Mouse (Mus musculus): ENCODE results near the gene Zfp213. TPM values are rescaled to one million over a fixed set of nuclear protein-coding genes. Genes with fewer than 3 reads are reported as not detected.

Zfp213 gene
- polyA plus RNA-seq, 1 experiment from 2014 or later, result 8.6 TPM

DNA sequence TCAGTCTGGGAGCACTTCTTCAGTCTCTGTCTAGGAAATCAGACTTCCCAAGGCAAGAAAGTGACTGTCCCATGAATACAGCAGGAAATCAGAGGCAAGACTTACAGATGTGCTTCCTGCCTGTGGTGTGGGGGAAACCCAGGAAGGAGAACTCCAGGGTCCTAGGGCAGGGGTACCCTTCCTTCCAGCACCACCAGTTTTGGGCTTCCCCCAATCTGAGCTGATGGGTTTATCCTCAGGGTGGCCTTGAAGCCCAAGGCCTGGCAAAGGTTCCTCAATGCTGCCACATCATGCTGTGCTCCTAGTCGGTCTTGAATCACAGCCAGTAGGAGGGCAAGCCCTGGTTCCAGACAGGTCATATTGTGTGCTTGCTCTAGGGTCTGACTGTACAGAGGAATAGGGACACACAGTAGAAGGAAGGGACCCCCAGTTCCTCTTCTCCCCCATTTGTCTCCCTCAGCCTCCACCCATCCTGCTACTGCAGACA, 10.4 kb downstream of the Zfp213 start:
- TF ChIP-seq CTCF (IDR thresholded peaks at IDR 0.05), result no peak
- in situ Hi-C loops (cut with MboI; ENCODE audit: low pct_unique_long_range_greater_than_20kb), result loop anchor here (10.0 to 25.0 kb wide), 3 partner anchors 689 to 1841 kb away; partner anchors contain the start of genes Zfp760, Zfp942, Zfp943 and Zfp945
- no peaks in the 10 kb centered on the region for H3K27me3 ChIP-seq
- ATAC-seq (no peak), DNase-seq (ENCODE audit: low read depth, low spot score) (no peak)
- POLR2A ChIA-PET, result interaction anchor here (3.5 kb wide), 1 partner anchor 9 kb away, joined by 18 read pairs; the partner anchor contains the start of gene Zfp213
- CTCF ChIA-PET, result interaction anchor here (1.4 kb wide), 1 partner anchor 8 kb away, joined by 6 read pairs; no protein-coding TSS in a partner anchor

DNA sequence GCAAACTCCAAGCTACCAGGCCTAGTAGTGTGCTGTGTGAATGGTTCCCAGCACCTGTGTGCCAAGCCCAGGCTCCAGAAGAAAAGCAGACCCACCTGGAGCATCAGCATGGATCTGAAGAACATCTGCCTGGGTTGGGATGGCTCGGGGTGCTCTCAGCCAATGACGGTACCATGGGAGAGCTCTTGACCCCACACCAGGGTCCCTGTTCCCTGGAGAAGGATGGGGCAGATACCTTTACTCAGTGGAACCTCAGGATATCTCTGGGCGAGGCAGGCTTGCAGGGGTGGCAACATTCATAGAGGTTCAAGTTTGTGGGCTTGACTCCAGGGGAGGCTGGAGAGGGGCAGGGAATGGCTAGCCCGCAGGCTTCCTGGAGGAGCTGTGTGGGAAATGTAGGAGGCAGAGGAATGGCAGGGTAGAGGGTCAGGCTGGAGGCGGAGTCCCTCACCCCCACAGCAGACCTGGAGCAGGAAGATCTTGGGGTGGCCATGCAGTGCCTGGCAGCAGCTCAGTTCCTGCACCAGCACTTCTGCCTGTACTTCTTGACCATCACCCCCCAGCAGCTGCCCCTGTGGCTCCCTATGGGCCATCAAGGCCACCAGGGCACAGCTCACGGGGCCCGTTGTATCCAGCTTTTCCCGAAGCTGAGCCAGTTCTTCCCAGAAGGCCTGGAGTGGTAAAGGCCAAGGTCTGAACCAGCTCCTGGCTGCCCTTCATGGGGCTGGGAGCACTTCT, 11.0 kb downstream of the Zfp213 start:
- no peak for TF ChIP-seq CTCF (IDR thresholded peaks at IDR 0.05)
- ChIA-PET POLR2A (interaction anchor here (3.5 kb wide), 1 partner anchor 10 kb away, joined by 18 read pairs; the partner anchor contains the start of gene Zfp213), CTCF (interaction anchor here (1.0 to 1.4 kb wide), 2 partner anchors 9 to 147 kb away, joined by 3 to 6 read pairs; no protein-coding TSS in a partner anchor)
- no peaks in the 10 kb centered on the region for H3K27me3 ChIP-seq
- in situ Hi-C loops (cut with MboI; ENCODE audit: low pct_unique_long_range_greater_than_20kb), result loop anchor here (10.0 to 25.0 kb wide), 3 partner anchors 688 to 1841 kb away; partner anchors contain the start of genes Zfp760, Zfp942, Zfp943 and Zfp945
- no peak for DNase-seq (ENCODE audit: low read depth, low spot score)
- no peak for ATAC-seq

DNA sequence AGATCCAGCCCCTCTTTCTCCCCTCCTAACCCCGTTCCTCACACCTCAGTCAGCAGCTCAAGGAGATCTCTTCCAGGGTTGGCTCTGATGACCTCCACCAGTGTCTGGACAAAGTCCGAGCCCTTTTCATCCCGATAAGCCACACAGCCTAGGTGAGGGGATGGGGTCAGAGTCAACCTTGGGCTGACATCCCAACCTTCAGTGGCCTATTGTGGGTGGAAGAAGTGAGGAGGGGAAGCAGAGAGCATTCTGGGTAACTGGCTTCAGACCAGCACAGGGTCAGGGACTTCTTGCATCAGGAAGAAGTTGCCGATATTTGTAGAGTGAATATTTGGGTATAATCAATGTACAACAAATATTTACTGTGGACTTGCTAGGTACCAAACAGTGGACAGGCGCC, 12.1 kb downstream of the Zfp213 start:
- no peak for TF ChIP-seq CTCF (IDR thresholded peaks at IDR 0.05)
- in situ Hi-C loops (cut with MboI; ENCODE audit: low pct_unique_long_range_greater_than_20kb), result loop anchor here (10.0 to 25.0 kb wide), 3 partner anchors 687 to 1840 kb away; partner anchors contain the start of genes Zfp760, Zfp942, Zfp943 and Zfp945
- POLR2A ChIA-PET, result interaction anchor here (3.5 kb wide), 1 partner anchor 11 kb away, joined by 18 read pairs; the partner anchor contains the start of gene Zfp213
- DNase-seq (ENCODE audit: low read depth, low spot score), result no peak
- CTCF ChIA-PET, result interaction anchor here (1.0 to 1.4 kb wide), 2 partner anchors 10 to 148 kb away, joined by 3 to 6 read pairs; no protein-coding TSS in a partner anchor
- no peak for ATAC-seq
- H3K27me3 ChIP-seq, result no peaks in the 10 kb centered on the region

DNA sequence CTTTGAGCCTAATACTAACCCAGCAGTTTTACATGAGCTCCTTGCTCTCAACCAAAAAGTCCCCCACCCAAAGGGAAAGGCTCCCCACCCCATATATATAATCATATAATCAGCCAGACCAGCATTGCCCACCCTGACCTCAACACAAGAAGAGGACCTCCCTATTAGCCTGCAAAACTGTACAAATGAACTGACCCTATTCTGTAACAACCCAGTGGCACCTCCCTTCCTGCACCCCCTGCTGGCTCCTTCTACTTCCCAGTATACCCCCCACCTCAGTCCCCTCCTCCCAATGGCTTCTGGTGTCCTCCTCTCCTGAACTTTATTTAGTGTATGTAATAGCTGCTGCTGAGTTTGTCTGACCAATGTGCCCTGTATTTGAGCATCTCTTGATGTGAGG, 12.6 kb downstream of the Zfp213 start:
- in situ Hi-C loops (cut with MboI; ENCODE audit: low pct_unique_long_range_greater_than_20kb), result loop anchor here (10.0 to 25.0 kb wide), 3 partner anchors 687 to 1839 kb away; partner anchors contain the start of genes Zfp760, Zfp942, Zfp943 and Zfp945
- no peak for ATAC-seq
- no peaks in the 10 kb centered on the region for H3K27me3 ChIP-seq
- CTCF ChIA-PET, result interaction anchor here (2.2 kb wide), 2 partner anchors 9 to 12 kb away, joined by 6 to 14 read pairs; partner anchors contain the start of gene Zfp213
- DNase-seq (ENCODE audit: low read depth, low spot score), result no peak
- no peak for TF ChIP-seq CTCF (IDR thresholded peaks at IDR 0.05)
- POLR2A ChIA-PET, result interaction anchor here (1.0 to 3.5 kb wide), 2 partner anchors 8 to 12 kb away, joined by 3 to 18 read pairs; partner anchors contain the start of gene Zfp213

DNA sequence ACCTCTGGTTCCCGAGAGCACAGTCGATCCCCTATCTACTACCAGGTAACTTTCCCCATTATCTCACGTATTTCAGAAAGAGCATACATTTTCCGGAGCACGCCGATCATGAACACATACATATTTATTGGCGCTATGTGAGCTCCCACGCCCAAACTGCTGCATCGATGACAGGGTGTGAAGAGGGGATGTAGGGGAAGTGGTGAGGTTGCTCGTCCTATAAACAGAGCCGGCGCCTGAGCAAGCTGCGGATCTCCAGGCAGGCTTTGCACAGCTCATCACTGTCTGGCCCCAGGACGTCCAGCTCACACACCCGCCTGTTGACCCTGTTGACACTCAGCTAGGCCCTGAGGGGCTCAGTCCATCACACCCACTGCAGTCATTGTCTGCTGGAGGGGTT, 13.2 kb downstream of the Zfp213 start:
- in situ Hi-C loops (cut with MboI; ENCODE audit: low pct_unique_long_range_greater_than_20kb), result loop anchor here (10.0 to 25.0 kb wide), 3 partner anchors 686 to 1839 kb away; partner anchors contain the start of genes Zfp760, Zfp942, Zfp943 and Zfp945
- TF ChIP-seq CTCF (IDR thresholded peaks at IDR 0.05), result no peak
- ATAC-seq (peak; percentile 27), DNase-seq (ENCODE audit: low read depth, low spot score) (no peak)
- no peaks in the 10 kb centered on the region for H3K27me3 ChIP-seq
- POLR2A ChIA-PET, result interaction anchor here (0.7 to 3.5 kb wide), 3 partner anchors 8 to 48 kb away, joined by 3 to 18 read pairs (median 4); partner anchors contain the start of genes Zfp13 and Zfp213
- CTCF ChIA-PET, result interaction anchor here (2.2 kb wide), 2 partner anchors 9 to 13 kb away, joined by 6 to 14 read pairs; partner anchors contain the start of gene Zfp213

DNA sequence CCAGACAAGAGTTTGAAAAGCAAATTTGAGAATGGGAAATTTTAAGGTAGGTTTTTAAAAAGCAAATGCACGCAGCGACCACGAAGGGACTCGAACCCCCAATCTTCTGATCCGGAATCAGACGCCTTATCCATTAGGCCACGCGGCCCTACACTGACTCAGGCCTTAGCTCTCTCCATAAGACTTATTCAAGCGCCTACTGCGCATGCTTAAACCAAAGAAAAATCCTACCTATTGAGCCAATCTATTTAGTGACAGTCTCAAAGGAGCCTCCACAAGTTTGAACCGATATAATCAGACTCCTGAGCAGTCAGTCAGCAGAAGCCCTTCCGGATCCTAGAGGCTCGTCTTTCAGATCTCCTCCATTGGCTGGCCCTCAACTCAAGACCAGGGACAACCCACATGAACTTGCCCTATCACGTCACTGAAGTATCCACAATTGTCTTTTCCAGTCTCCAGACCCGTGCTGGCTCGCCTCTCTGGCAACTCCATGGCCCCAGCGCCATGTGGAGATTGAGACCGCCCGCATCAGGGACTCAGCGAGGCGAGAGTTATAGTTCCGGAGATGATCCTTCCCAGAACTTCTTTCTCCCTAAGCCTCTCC, 13.7 kb downstream of the Zfp213 start:
- CTCF ChIA-PET, result interaction anchor here (2.2 kb wide), 2 partner anchors 10 to 13 kb away, joined by 6 to 14 read pairs; partner anchors contain the start of gene Zfp213
- ATAC-seq, result peak; percentile 66
- DNase-seq (ENCODE audit: low read depth, low spot score), result peak; percentile 65
- no peak for TF ChIP-seq CTCF (IDR thresholded peaks at IDR 0.05)
- in situ Hi-C loops (cut with MboI; ENCODE audit: low pct_unique_long_range_greater_than_20kb), result loop anchor here (10.0 to 25.0 kb wide), 3 partner anchors 685 to 1838 kb away; partner anchors contain the start of genes Zfp760, Zfp942, Zfp943 and Zfp945
- POLR2A ChIA-PET, result interaction anchor here (0.7 to 3.5 kb wide), 2 partner anchors 13 to 49 kb away, joined by 4 to 18 read pairs; partner anchors contain the start of genes Zfp13 and Zfp213
- H3K27me3 ChIP-seq, result no peaks in the 10 kb centered on the region

DNA sequence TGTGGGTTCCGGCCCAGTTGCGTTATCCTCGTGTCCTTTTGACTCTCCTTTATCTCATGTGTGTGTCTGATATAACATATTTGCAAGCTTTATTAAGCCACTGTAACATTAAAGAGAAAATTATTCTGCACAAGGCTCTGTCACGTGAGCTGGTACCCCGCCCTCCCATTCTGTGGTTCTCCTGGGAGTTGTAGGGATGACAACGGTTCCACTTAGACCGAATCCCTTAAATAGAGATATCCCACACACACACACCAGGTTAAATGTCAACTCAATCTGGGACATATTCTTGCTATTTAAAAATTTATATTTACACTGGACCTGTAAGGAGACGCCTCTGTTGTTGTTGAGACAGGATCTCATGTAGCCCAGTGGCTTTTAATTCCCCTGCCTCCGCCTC, 14.6 kb downstream of the Zfp213 start:
- no peak for TF ChIP-seq CTCF (IDR thresholded peaks at IDR 0.05)
- H3K27me3 ChIP-seq, result no peaks in the 10 kb centered on the region
- no peak for DNase-seq (ENCODE audit: low read depth, low spot score)
- POLR2A ChIA-PET, result no interaction called here
- ATAC-seq, result no peak
- CTCF ChIA-PET, result interaction anchor here (2.2 kb wide), 2 partner anchors 11 to 14 kb away, joined by 6 to 14 read pairs; partner anchors contain the start of gene Zfp213
- in situ Hi-C loops (cut with MboI; ENCODE audit: low pct_unique_long_range_greater_than_20kb), result loop anchor here (10.0 kb wide), 1 partner anchor 365 kb away; no protein-coding TSS in a partner anchor

DNA sequence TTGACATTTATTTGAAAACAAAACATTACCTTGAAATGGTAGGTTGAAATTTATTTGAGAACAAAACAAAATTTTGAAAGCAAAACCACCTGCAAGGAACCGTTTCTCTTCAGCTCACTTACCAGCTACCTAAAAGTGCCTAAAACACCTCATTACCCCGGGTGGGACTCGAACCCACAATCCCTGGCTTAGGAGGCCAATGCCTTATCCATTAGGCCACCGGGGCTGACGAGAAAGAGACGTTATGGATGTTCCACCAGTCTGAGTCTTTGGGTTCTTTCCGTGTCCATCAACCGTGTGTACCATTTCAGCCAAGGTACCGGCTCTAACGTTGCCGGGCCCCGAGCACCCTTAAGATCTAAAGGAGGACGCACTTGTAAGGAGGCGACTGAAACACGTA, 15.4 kb downstream of the Zfp213 start:
- DNase-seq (ENCODE audit: low read depth, low spot score), result peak; percentile 38
- no peak for TF ChIP-seq CTCF (IDR thresholded peaks at IDR 0.05)
- ChIA-PET POLR2A (no interaction called here), CTCF (no interaction called here)
- ATAC-seq, result no peak
- in situ Hi-C loops (cut with MboI; ENCODE audit: low pct_unique_long_range_greater_than_20kb), result loop anchor here (10.0 kb wide), 1 partner anchor 364 kb away; no protein-coding TSS in a partner anchor
- H3K27me3 ChIP-seq, result no peaks in the 10 kb centered on the region

DNA sequence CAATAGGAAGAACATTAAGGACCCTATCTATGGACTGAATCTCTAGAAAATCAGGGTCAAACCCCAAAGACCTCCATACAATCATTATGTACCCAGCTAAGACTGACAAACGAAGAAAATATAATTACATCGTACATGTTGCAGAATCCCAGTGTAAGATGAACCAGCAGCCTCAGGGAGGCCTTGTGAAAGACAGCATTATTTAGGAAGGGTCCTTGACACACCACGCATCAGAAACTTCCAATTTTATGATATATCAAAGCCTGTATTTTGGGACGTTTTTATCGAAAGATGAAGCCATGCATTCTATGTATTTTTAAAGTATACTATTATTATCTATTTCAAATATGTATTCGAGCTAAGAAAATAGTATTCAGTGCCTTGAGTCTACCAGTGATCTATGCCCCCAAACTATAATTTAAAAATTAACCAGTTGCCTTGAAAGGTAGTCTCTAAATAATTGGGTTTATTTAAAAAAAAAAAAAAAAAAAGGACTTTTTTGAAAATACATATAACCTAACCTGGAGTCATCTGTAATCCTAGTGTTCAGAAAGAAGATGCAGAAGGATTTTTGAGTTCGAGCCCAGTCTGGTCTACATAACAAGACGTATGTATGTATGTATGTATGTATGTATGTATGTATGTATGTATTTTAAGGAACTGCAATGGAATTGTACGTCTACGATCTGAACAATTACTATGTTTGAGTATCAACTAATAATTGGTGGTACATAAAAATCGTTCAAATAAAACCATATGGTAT, 16.2 kb downstream of the Zfp213 start:
- no peak for DNase-seq (ENCODE audit: low read depth, low spot score)
- no peak for TF ChIP-seq CTCF (IDR thresholded peaks at IDR 0.05)
- POLR2A ChIA-PET, result interaction anchor here (0.6 to 1.6 kb wide), 2 partner anchors 46 to 51 kb away, joined by 3 to 5 read pairs; partner anchors contain the start of gene Zfp13
- no peak for ATAC-seq
- H3K27me3 ChIP-seq, result no peaks in the 10 kb centered on the region
- CTCF ChIA-PET, result interaction anchor here (0.7 kb wide), 1 partner anchor 10 kb away, joined by 3 read pairs; no protein-coding TSS in a partner anchor
- in situ Hi-C loops (cut with MboI; ENCODE audit: low pct_unique_long_range_greater_than_20kb), result loop anchor here (10.0 kb wide), 1 partner anchor 363 kb away; no protein-coding TSS in a partner anchor
